Mouse (Mus musculus) liver, postnatal 0 days (tissue): Measurements from ENCODE around the gene Fto. TPM values are rescaled to one million over a fixed set of nuclear protein-coding genes. Genes with fewer than 3 reads are reported as not detected.

Source experiments
- ATAC-seq: fragments of 200-750 bp; cut with Nextera tagmentation; 2 replicates; pipeline ENCODE4 v1.8.0; 2017; ENCODE audit warnings: mild to moderate bottlenecking, moderate library complexity
- DNase-seq: peaks from one replicate; pipeline ENCODE4 v3.0.0-alpha.2; 2016
- H3K27ac ChIP-seq: fragments of 300-500 bp; sonication (generic); 2 replicates; pipeline ENCODE4 v1.5.1; 2014; ENCODE audit warnings: antibody characterized with exemption, moderate library complexity, mild to moderate bottlenecking, low read depth
- H3K27me3 ChIP-seq: fragments of 300-500 bp; sonication (generic); 2 replicates; pipeline ENCODE4 v1.6.1; 2014; ENCODE audit warnings: low read length, control low read depth, mixed read lengths; ENCODE audit not compliant: insufficient read depth
- H3K36me3 ChIP-seq: fragments of 300-500 bp; sonication (generic); replicated peaks from 2 replicates; pipeline ENCODE4 v1.6.1; 2014; ENCODE audit warnings: mild to moderate bottlenecking, control low read depth, low read length, moderate library complexity, mixed read lengths; ENCODE audit not compliant: insufficient read depth
- H3K4me1 ChIP-seq: fragments of 300-500 bp; sonication (generic); 2 replicates; pipeline ENCODE4 v1.6.1; 2014; ENCODE audit warnings: antibody characterized with exemption, mild to moderate bottlenecking, control low read depth; ENCODE audit not compliant: insufficient read depth
- H3K4me2 ChIP-seq: fragments of 300-500 bp; sonication (generic); 2 replicates; pipeline ENCODE4 v1.6.1; 2014; ENCODE audit warnings: low read depth, mild to moderate bottlenecking, low read length, moderate library complexity, mixed read lengths
- H3K4me3 ChIP-seq: fragments of 300-500 bp; sonication (generic); 2 replicates; pipeline ENCODE4 v1.5.1; 2014; ENCODE audit warnings: low read depth, low read length
- H3K9ac ChIP-seq: fragments of 300-500 bp; sonication (generic); replicated peaks from 2 replicates; pipeline ENCODE4 v1.6.1; 2014; ENCODE audit warnings: mild to moderate bottlenecking, moderate library complexity
- H3K9me3 ChIP-seq: fragments of 300-500 bp; sonication (generic); 2 replicates; pipeline ENCODE4 v1.6.1; 2016; ENCODE audit warnings: mild to moderate bottlenecking, control low read depth, low read length, mixed read lengths
- CTCF ChIP-seq: sonication (generic); IDR thresholded peaks from 2 replicates; pipeline ENCODE4 v1.5.1; 2016; ENCODE audit warnings: antibody characterized with exemption, low read depth
- EP300 ChIP-seq: IDR thresholded peaks from 2 replicates; pipeline ENCODE4 v1.6.1; 2016; ENCODE audit warnings: antibody characterized with exemption, low read depth, mild to moderate bottlenecking
- WGBS: fragments of 180-500 bp; shearing (Covaris S2); extraction: QIAGEN DNeasy Blood & Tissue Kit; methylation state at CpG from one replicate; pipeline ENCODE4 v1.1.7; 2014; ENCODE audit not compliant: insufficient replicate concordance; 5-methylcytosine and 5-hydroxymethylcytosine counted together
- polyA plus RNA-seq: library from polyadenylated mRNA; unstranded; fragments of >200 nt; fragmentation: Nextera tagmentation; extraction: Ambion mirVana; gene quantifications from 2 replicates; pipeline ENCODE4 v1.2.1, GENCODE M21; 2015

Gene Fto
- polyA plus RNA-seq, 1 experiment from 2014 or later, result 10.8 TPM

DNA sequence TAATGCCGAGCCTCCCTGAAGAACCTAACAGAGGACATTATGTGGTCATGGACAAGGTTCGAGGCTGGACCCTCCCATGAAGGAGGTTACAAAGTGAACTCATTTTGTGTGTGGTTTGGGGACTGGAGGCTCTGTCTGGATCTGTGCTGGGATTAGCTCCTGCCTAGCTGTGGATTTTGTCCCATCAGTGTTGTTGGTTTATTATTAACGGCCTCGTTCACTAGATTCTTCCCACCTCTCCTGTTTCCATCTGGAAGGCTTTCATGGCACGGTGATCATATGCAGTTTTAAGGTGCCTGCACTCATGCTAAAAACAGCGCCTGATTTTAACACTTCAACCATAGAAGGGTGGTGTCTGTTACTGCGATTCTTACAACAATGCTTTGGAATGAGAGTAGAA is 257.5 kb downstream of the Fto start:
- 76% methylated on average over 7 of the region's 7 CpGs for WGBS
- Histone ChIP-seq H3K27ac (no peak overlapping the region), H3K4me3 (no peak overlapping the region), H3K27me3 (no peaks in the 10 kb centered on the region), H3K36me3 (no peaks in the 10 kb centered on the region), H3K9me3 (no peaks in the 10 kb centered on the region), H3K4me2 (no peak overlapping the region), H3K4me1 (no peaks in the 10 kb centered on the region), H3K9ac (no peak overlapping the region)
- ATAC-seq, result no peak
- no peak for DNase-seq
- TF ChIP-seq EP300 (no peak), CTCF (no peak)

DNA sequence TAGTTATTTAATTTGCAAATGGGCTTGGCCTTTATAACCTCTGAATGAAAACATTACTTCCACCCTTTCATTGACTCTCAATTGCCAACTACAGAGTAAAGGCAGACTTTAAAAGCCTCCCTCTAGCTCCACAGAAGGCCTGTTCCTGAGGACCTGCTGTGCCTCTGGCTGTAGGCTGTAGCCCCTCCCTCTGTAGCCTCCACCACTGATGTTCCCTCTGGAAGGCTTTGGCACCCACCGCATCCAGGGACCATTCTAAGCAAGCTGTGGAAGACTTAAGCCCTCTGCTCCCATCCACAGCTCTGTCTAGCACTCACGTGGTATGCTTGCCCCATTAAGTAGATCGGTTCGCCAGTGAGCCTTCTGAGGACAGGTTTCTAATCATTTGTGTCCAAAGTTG is 258.7 kb downstream of the Fto start:
- H3K4me2 ChIP-seq, result no peak overlapping the region
- no peaks in the 10 kb centered on the region for H3K9me3 ChIP-seq
- H3K4me1 ChIP-seq, result no peaks in the 10 kb centered on the region
- H3K36me3 ChIP-seq, result no peaks in the 10 kb centered on the region
- no peak for DNase-seq
- no peak overlapping the region for H3K9ac ChIP-seq
- no peak overlapping the region for H3K4me3 ChIP-seq
- no peak overlapping the region for H3K27ac ChIP-seq
- TF ChIP-seq CTCF (no peak), EP300 (no peak)
- 81% methylated on average over 4 of the region's 4 CpGs for WGBS
- no peaks in the 10 kb centered on the region for H3K27me3 ChIP-seq
- no peak for ATAC-seq

DNA sequence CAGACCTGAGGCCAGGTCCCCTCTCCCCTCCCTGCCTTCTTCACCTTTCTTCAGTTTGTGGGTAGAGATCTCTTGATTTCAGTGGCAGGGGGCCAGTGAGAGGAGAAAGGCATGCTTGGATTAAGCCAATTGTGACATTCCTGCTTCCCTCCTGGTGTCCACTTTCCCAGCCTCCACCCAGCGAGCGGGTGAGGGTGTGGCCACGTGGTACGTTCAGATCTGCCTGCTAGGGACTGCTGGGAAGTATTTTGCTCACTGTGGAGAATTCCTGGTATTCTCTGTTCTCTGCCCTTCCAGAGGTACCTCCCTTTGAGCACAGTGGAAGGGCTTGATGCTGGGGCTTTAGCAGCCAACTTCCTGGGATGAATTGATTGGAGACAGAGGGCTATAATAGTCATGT is 259.3 kb downstream of the Fto start:
- 67% methylated on average over 4 of the region's 4 CpGs for WGBS
- Histone ChIP-seq H3K36me3 (no peaks in the 10 kb centered on the region), H3K27me3 (no peaks in the 10 kb centered on the region), H3K4me2 (no peak overlapping the region), H3K27ac (no peak overlapping the region), H3K4me1 (no peaks in the 10 kb centered on the region), H3K9me3 (no peaks in the 10 kb centered on the region), H3K9ac (no peak overlapping the region), H3K4me3 (no peak overlapping the region)
- TF ChIP-seq CTCF (no peak), EP300 (no peak)
- DNase-seq, result no peak
- no peak for ATAC-seq

DNA sequence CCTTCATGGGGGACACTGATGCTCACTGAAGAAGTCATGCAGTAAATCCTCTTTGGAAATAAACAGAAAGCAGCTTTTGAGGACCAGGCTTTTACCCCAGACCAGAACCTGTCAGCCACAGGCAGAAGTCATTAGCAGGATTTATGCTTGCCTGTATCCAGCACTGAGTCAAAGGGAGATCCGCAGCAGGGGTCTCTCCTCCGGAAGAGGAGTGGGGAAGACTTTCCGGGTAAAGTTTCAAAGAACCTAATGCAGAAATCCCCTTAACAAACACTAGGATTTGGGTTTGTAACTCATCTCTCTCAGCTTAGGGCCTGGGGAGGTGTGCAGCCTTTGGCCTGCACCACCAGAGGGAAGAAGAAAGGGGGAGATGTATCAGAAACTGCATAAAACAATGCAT is 262.3 kb downstream of the Fto start:
- no peaks in the 10 kb centered on the region for H3K27me3 ChIP-seq
- TF ChIP-seq EP300 (no peak), CTCF (no peak)
- H3K27ac ChIP-seq, result no peak overlapping the region
- H3K9me3 ChIP-seq, result no peaks in the 10 kb centered on the region
- DNase-seq (no peak), ATAC-seq (no peak)
- H3K4me2 ChIP-seq, result no peak overlapping the region
- no peak overlapping the region for H3K9ac ChIP-seq
- WGBS, result 65% methylated on average over 3 of the region's 3 CpGs
- H3K4me1 ChIP-seq, result no peaks in the 10 kb centered on the region
- no peaks in the 10 kb centered on the region for H3K36me3 ChIP-seq
- no peak overlapping the region for H3K4me3 ChIP-seq

DNA sequence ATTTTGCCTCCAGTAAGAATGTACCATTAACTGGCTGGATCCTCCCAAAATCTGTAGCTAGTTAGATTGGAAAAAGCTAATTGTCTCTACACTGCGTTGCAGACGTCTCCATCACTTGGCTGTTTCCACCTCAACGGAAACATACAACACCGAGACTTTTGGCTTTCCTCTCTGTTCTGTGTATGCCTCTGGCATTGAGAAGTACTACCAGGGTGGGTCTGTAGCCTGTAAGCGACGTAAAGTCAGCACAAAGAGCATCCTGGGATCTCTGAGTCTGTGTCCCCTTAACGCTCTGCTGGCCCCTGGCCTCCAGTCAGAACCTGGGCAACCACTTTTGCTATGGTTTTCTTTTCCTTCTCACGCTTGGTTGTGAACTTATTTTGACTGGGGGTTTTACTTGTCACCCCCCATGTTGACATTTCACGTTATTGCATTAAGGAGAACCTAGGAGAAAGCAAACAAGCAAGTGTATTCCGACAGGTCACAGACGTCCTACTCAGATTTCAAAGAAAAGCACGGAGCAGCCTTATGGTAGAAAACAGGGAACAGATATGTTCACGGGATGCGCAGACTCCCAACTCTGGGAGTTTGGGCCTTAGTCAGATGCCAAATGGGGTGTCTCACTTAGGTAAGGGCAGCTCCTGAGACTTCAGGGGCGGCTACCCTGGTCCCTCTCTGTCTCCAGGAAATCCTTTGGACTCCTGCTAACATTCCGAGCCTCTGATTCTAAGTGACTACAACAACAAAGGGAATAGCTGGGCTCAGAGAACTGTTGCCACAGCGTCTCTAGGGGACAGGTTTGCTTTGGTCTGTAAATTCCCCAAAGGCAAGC is 263.0 kb downstream of the Fto start:
- TF ChIP-seq CTCF (no peak), EP300 (no peak)
- WGBS, result 69% methylated on average over 17 of the region's 17 CpGs
- no peaks in the 10 kb centered on the region for H3K36me3 ChIP-seq

DNA sequence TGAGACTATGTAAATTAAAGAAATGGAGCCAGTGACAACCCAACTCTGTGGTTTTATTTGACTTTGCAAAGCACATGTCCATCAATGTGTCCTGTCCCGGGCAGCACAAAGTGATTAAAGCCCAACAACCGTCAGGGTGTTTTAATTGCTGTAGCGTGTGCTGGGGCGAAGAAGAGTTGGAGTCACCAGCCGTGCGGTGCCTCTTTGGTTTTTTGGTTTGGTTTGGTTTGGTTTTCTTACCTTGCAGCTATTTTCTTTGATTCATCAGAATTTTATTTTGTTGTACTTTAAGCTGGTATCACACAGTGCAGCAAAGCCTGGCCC is 263.6 kb downstream of the Fto start:
- H3K27me3 ChIP-seq, result no peaks in the 10 kb centered on the region

More for the DNA sequence above, 263.0 kb downstream of the Fto start:
- Histone ChIP-seq H3K4me2 (no peak overlapping the region), H3K4me1 (no peaks in the 10 kb centered on the region), H3K9me3 (no peaks in the 10 kb centered on the region), H3K9ac (no peak overlapping the region), H3K27ac (no peak overlapping the region), H3K27me3 (no peaks in the 10 kb centered on the region), H3K4me3 (no peak overlapping the region)
- ATAC-seq (no peak), DNase-seq (no peak)

More for the DNA sequence above, 263.6 kb downstream of the Fto start:
- 79% methylated on average over 6 of the region's 6 CpGs for WGBS
- no peaks in the 10 kb centered on the region for H3K36me3 ChIP-seq
- H3K4me3 ChIP-seq, result no peak overlapping the region
- no peak for ATAC-seq
- no peaks in the 10 kb centered on the region for H3K4me1 ChIP-seq
- no peak overlapping the region for H3K27ac ChIP-seq
- no peak overlapping the region for H3K9ac ChIP-seq
- no peaks in the 10 kb centered on the region for H3K9me3 ChIP-seq
- no peak for TF ChIP-seq CTCF
- TF ChIP-seq EP300, result no peak
- no peak for DNase-seq
- H3K4me2 ChIP-seq, result no peak overlapping the region
